Mouse (Mus musculus): ENCODE results near the gene Wipf1. TPM values are rescaled to one million over a fixed set of nuclear protein-coding genes. Genes with fewer than 3 reads are reported as not detected.
"Not testable (repeated sequence)": the region's sequence is repeated elsewhere in the genome, so short reads cannot be mapped to it uniquely, and the experiment has no call there.

Gene Wipf1
- polyA plus RNA-seq, 1 experiment from 2014 or later: 3.7 TPM

GRCm38 (mm10) chr2:73561665-73562063, 32.1 kb upstream of the Wipf1 start:
- peak overlapping the region; percentile 65 for H3K4me2 ChIP-seq
- peak overlapping the region; percentile 43 for H3K4me3 ChIP-seq
- 7% methylated on average over 8 of the region's 8 CpGs for WGBS
- H3K27ac ChIP-seq (replicated peaks): no peak overlapping the region
- no peaks in the 10 kb centered on the region for H3K9me3 ChIP-seq
- H3K9ac ChIP-seq: peak overlapping the region; percentile 65
- ATAC-seq (ENCODE audit: low read depth): peak; percentile 71
- H3K36me3 ChIP-seq: no peaks in the 10 kb centered on the region
- H3K27me3 ChIP-seq: no peaks in the 10 kb centered on the region
- peaks cover 9% of the 10 kb centered on the region for H3K4me1 ChIP-seq (replicated peaks)

GRCm38 (mm10) chr2:73560899-73561664, 31.5 kb upstream of the Wipf1 start:
- peak overlapping the region; percentile 65 for H3K4me2 ChIP-seq
- H3K9ac ChIP-seq: peak overlapping the region; percentile 65
- no peaks in the 10 kb centered on the region for H3K27me3 ChIP-seq
- peak; percentile 59 for ATAC-seq (ENCODE audit: low read depth)
- H3K27ac ChIP-seq (replicated peaks): no peak overlapping the region
- 1% methylated on average over 21 of the region's 23 CpGs for WGBS
- H3K9me3 ChIP-seq: no peaks in the 10 kb centered on the region
- no peaks in the 10 kb centered on the region for H3K36me3 ChIP-seq
- peaks cover 7% of the 10 kb centered on the region for H3K4me1 ChIP-seq (replicated peaks)
- H3K4me3 ChIP-seq: peak overlapping the region; percentile 43

GRCm38 (mm10) chr2:73560445-73560844, 30.9 kb upstream of the Wipf1 start:
- 49% methylated on average over 7 of the region's 7 CpGs for WGBS
- no peaks in the 10 kb centered on the region for H3K9me3 ChIP-seq
- ATAC-seq (ENCODE audit: low read depth): no peak

GRCm38 (mm10) chr2:73557956-73558355, 28.4 kb upstream of the Wipf1 start:
- Histone ChIP-seq H3K27ac (replicated peaks) (no peak overlapping the region), H3K27me3 (no peaks in the 10 kb centered on the region), H3K9me3 (no peaks in the 10 kb centered on the region), H3K4me2 (no peak overlapping the region), H3K36me3 (no peaks in the 10 kb centered on the region), H3K4me1 (replicated peaks) (peaks cover 5% of the 10 kb centered on the region), H3K9ac (no peak overlapping the region), H3K4me3 (no peak overlapping the region)
- ATAC-seq (ENCODE audit: low read depth): no peak
- 84% methylated on average over 8 of the region's 8 CpGs for WGBS

More at GRCm38 (mm10) chr2:73560445-73560844, 30.9 kb upstream of the Wipf1 start:
- H3K27ac ChIP-seq (replicated peaks): no peak overlapping the region
- H3K4me2 ChIP-seq: peak overlapping the region; percentile 65
- H3K27me3 ChIP-seq: no peaks in the 10 kb centered on the region
- H3K36me3 ChIP-seq: no peaks in the 10 kb centered on the region
- peak overlapping the region; percentile 65 for H3K9ac ChIP-seq
- peak overlapping the region; percentile 43 for H3K4me3 ChIP-seq
- peaks cover 5% of the 10 kb centered on the region for H3K4me1 ChIP-seq (replicated peaks)

GRCm38 (mm10) chr2:73557061-73557460, 27.5 kb upstream of the Wipf1 start:
- not testable (repeated sequence) for H3K27ac ChIP-seq (replicated peaks); ATAC-seq (ENCODE audit: low read depth); H3K4me3 ChIP-seq; H3K36me3 ChIP-seq; H3K9ac ChIP-seq; H3K4me2 ChIP-seq; H3K27me3 ChIP-seq; H3K9me3 ChIP-seq; H3K4me1 ChIP-seq (replicated peaks)
- 94% methylated on average over 3 of the region's 3 CpGs for WGBS

GRCm38 (mm10) chr2:73554389-73554788, 24.9 kb upstream of the Wipf1 start:
- Histone ChIP-seq H3K9me3 (no peaks in the 10 kb centered on the region), H3K27me3 (0 out of 2 replicates have a peak, but pooled peaks cover 5% of the 10 kb centered on the region), H3K4me3 (no peak overlapping the region), H3K36me3 (no peaks in the 10 kb centered on the region), H3K27ac (replicated peaks) (no peak overlapping the region), H3K9ac (no peak overlapping the region), H3K4me2 (no peak overlapping the region), H3K4me1 (replicated peaks) (no peaks in the 10 kb centered on the region)
- ATAC-seq (ENCODE audit: low read depth): no peak
- 83% methylated on average over 3 of the region's 3 CpGs for WGBS

- H3K9me3 ChIP-seq: no peaks in the 10 kb centered on the region
- H3K27me3 ChIP-seq: 0 out of 2 replicates have a peak, but pooled peaks cover 5% of the 10 kb centered on the region
- no peak overlapping the region for H3K4me2 ChIP-seq
- WGBS: 81% methylated on average over 3 of the region's 3 CpGs
- no peaks in the 10 kb centered on the region for H3K36me3 ChIP-seq
- no peak for ATAC-seq (ENCODE audit: low read depth)
- H3K27ac ChIP-seq (replicated peaks): no peak overlapping the region
- H3K4me3 ChIP-seq: no peak overlapping the region
- H3K4me1 ChIP-seq (replicated peaks): no peaks in the 10 kb centered on the region
- H3K9ac ChIP-seq: no peak overlapping the region
These were observed 23.4 kb upstream of the Wipf1 start for GRCm38 (mm10) chr2:73552926-73553325.

- no peaks in the 10 kb centered on the region for H3K9me3 ChIP-seq
- ATAC-seq (ENCODE audit: low read depth): no peak
- no peak overlapping the region for H3K9ac ChIP-seq
- H3K4me2 ChIP-seq: no peak overlapping the region
- no peaks in the 10 kb centered on the region for H3K4me1 ChIP-seq (replicated peaks)
- H3K27ac ChIP-seq (replicated peaks): no peak overlapping the region
- WGBS: 30% methylated on average over 6 of the region's 6 CpGs
- H3K36me3 ChIP-seq: no peaks in the 10 kb centered on the region
- 0 out of 2 replicates have a peak, but pooled peaks cover 5% of the 10 kb centered on the region for H3K27me3 ChIP-seq
- H3K4me3 ChIP-seq: no peak overlapping the region
These were observed 21.2 kb upstream of the Wipf1 start for GRCm38 (mm10) chr2:73550725-73551124.

- Histone ChIP-seq H3K27me3 (peaks cover 13% of the 10 kb centered on the region; the same call in 1 of the 2 replicates), H3K4me2 (no peak overlapping the region), H3K9ac (no peak overlapping the region), H3K36me3 (no peaks in the 10 kb centered on the region), H3K4me3 (no peak overlapping the region), H3K9me3 (no peaks in the 10 kb centered on the region), H3K4me1 (replicated peaks) (no peaks in the 10 kb centered on the region), H3K27ac (replicated peaks) (no peak overlapping the region)
- no peak for ATAC-seq (ENCODE audit: low read depth)
- 69% methylated on average over 2 of the region's 2 CpGs for WGBS
These were observed 19.0 kb upstream of the Wipf1 start for GRCm38 (mm10) chr2:73548542-73548941.

GRCm38 (mm10) chr2:73547256-73547655, 17.7 kb upstream of the Wipf1 start:
- no peak for ATAC-seq (ENCODE audit: low read depth)
- H3K4me1 ChIP-seq (replicated peaks): no peaks in the 10 kb centered on the region
- 91% methylated on average over 4 of the region's 4 CpGs for WGBS
- no peak overlapping the region for H3K27ac ChIP-seq (replicated peaks)
- H3K27me3 ChIP-seq: peaks cover 19% of the 10 kb centered on the region
- no peaks in the 10 kb centered on the region for H3K9me3 ChIP-seq
- H3K36me3 ChIP-seq: no peaks in the 10 kb centered on the region
- H3K9ac ChIP-seq: no peak overlapping the region
- H3K4me3 ChIP-seq: no peak overlapping the region
- no peak overlapping the region for H3K4me2 ChIP-seq

- 0 out of 2 replicates have a peak, but pooled peaks have one; percentile 23 for ATAC-seq (ENCODE audit: low read depth)
- Histone ChIP-seq H3K27me3 (peaks cover 26% of the 10 kb centered on the region), H3K9ac (no peak overlapping the region), H3K27ac (replicated peaks) (no peak overlapping the region), H3K4me2 (no peak overlapping the region), H3K36me3 (no peaks in the 10 kb centered on the region), H3K4me3 (no peak overlapping the region), H3K9me3 (no peaks in the 10 kb centered on the region), H3K4me1 (replicated peaks) (peaks cover 5% of the 10 kb centered on the region)
- 74% methylated on average over 2 of the region's 2 CpGs for WGBS
These were observed 16.0 kb upstream of the Wipf1 start for GRCm38 (mm10) chr2:73545556-73545955.

GRCm38 (mm10) chr2:73540450-73541162, 11.1 kb upstream of the Wipf1 start:
- ATAC-seq (ENCODE audit: low read depth): no peak
- Histone ChIP-seq H3K27ac (replicated peaks) (no peak overlapping the region), H3K4me3 (no peak overlapping the region), H3K4me1 (replicated peaks) (peaks cover 9% of the 10 kb centered on the region), H3K36me3 (no peaks in the 10 kb centered on the region), H3K27me3 (peaks cover 20% of the 10 kb centered on the region), H3K4me2 (peak overlapping the region; percentile 39), H3K9ac (no peak overlapping the region), H3K9me3 (no peaks in the 10 kb centered on the region)
- WGBS: 30% methylated on average over 16 of the region's 16 CpGs
